Mouse (Mus musculus): Measurements from ENCODE around the gene Gnpat. TPM values are rescaled to one million over a fixed set of nuclear protein-coding genes. Genes with fewer than 3 reads are reported as not detected.

Gnpat gene
- polyA plus RNA-seq, 1 experiment from 2014 or later = 74.1 TPM

DNA sequence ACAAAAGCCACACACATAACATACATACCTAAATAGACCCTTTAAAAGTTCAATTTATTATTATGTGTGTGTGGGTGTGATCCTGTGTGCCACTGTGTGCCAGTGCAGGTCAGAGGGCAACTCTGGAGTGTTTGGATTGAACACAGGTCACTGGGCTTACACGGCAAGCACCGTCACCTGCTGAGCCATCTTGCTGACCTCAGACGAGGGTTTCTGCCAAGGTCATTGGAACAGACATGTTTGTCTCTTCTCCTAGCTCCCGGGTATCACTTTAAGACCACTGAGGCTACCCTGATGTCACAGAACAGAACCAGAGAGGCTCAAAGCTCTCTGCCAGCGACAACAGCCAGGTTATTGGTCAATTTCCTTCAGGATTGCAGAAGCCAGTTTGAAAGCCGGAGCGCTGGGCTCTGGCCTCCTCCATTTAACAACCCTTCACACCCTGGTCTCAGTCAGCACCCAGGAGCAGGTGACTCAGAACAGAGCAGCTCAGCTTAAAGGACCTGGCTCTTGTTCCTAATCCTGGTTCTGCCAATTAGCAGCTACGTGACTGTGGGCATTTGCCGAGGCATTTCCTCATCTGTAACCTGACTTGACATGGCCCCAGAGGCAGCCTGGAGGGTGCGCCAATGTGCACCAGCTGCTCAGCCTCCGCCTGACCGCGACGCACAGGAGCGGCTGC lies 61.3 kb downstream of the Gnpat start:
- H3K27ac ChIP-seq (ENCODE audit: low read length) = no peak overlapping the region
- H3K4me2 ChIP-seq (ENCODE audit: low read length) = no peak overlapping the region
- no peak overlapping the region for H3K4me3 ChIP-seq (ENCODE audit: low read depth, low read length)
- no peak overlapping the region for H3K9ac ChIP-seq (ENCODE audit: low read depth, low read length)
- H3K9me3 ChIP-seq (replicated peaks; ENCODE audit: control insufficient read depth, low read length, poor library complexity, severe bottlenecking) = no peaks in the 10 kb centered on the region
- ATAC-seq = no peak
- no peaks in the 10 kb centered on the region for H3K36me3 ChIP-seq (ENCODE audit: control insufficient read depth, insufficient read depth, low read length)
- H3K4me1 ChIP-seq (ENCODE audit: control insufficient read depth, insufficient read depth, low read length) = peaks cover 2% of the 10 kb centered on the region; the same call in 1 of the 2 replicates
- no peaks in the 10 kb centered on the region for H3K27me3 ChIP-seq (ENCODE audit: control insufficient read depth, insufficient read depth, low read depth, low read length)
- WGBS = 79% methylated on average over 15 of the region's 15 CpGs

DNA sequence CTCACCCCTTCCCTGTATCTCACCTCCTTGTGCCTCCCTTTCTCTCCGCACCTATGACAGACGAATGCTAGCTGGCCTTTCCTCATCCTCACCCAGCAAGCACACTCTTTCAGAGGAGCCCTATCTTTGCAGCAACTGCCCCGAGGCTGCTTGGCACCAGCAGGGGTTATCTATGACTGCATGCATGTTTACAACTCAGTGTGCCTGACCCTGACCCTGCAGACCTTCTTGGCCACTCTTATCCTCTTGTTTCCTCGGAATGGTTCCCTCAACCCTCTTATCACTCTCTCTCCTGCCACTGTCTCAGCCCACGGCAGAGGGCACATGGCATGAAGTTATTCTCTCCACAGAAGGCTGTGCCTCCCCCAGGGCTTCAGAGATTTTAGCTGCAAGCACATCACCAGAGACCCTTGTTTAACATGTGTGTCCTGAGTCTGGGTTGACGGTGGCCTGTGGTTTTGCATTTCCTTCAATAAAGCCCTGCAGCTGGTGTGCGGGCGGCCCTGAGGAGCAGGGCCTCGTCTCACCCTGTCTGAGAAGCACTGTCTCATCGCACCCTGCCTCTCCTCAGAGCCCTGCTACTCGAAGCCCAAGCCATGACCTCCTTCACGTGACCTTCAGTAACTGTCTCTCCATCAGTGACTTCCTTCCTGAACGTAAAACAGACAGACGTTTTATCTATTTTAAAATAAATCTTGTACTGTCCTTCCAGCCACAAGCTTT lies 62.9 kb downstream of the Gnpat start:
- no peak for ATAC-seq
- peaks cover 2% of the 10 kb centered on the region; the same call in 1 of the 2 replicates for H3K4me1 ChIP-seq (ENCODE audit: control insufficient read depth, insufficient read depth, low read length)
- H3K27me3 ChIP-seq (ENCODE audit: control insufficient read depth, insufficient read depth, low read depth, low read length) = no peaks in the 10 kb centered on the region
- no peak overlapping the region for H3K9ac ChIP-seq (ENCODE audit: low read depth, low read length)
- no peaks in the 10 kb centered on the region for H3K36me3 ChIP-seq (ENCODE audit: control insufficient read depth, insufficient read depth, low read length)
- no peaks in the 10 kb centered on the region for H3K9me3 ChIP-seq (replicated peaks; ENCODE audit: control insufficient read depth, low read length, poor library complexity, severe bottlenecking)
- H3K4me3 ChIP-seq (ENCODE audit: low read depth, low read length) = no peak overlapping the region
- no peak overlapping the region for H3K4me2 ChIP-seq (ENCODE audit: low read length)
- WGBS = 87% methylated on average over 14 of the region's 14 CpGs
- no peak overlapping the region for H3K27ac ChIP-seq (ENCODE audit: low read length)

- ATAC-seq = no peak
- 80% methylated on average over 10 of the region's 10 CpGs for WGBS
- no peak overlapping the region for H3K27ac ChIP-seq (ENCODE audit: low read length)
- H3K4me3 ChIP-seq (ENCODE audit: low read depth, low read length) = no peak overlapping the region
- no peak overlapping the region for H3K4me2 ChIP-seq (ENCODE audit: low read length)
- H3K9me3 ChIP-seq (replicated peaks; ENCODE audit: control insufficient read depth, low read length, poor library complexity, severe bottlenecking) = no peaks in the 10 kb centered on the region
- no peaks in the 10 kb centered on the region for H3K36me3 ChIP-seq (ENCODE audit: control insufficient read depth, insufficient read depth, low read length)
- no peak overlapping the region for H3K9ac ChIP-seq (ENCODE audit: low read depth, low read length)
- peaks cover 2% of the 10 kb centered on the region; the same call in 1 of the 2 replicates for H3K4me1 ChIP-seq (ENCODE audit: control insufficient read depth, insufficient read depth, low read length)
- H3K27me3 ChIP-seq (ENCODE audit: control insufficient read depth, insufficient read depth, low read depth, low read length) = no peaks in the 10 kb centered on the region
Observed at GRCm38 (mm10) chr8:124926351-124926771, 63.5 kb downstream of the Gnpat start.

GRCm38 (mm10) chr8:124929006-124929405 lies 66.2 kb downstream of the Gnpat start:
- 90% methylated on average over 11 of the region's 11 CpGs for WGBS
- no peak overlapping the region for H3K9ac ChIP-seq (ENCODE audit: low read depth, low read length)
- H3K4me2 ChIP-seq (ENCODE audit: low read length) = no peak overlapping the region
- H3K27me3 ChIP-seq (ENCODE audit: control insufficient read depth, insufficient read depth, low read depth, low read length) = no peaks in the 10 kb centered on the region
- H3K4me1 ChIP-seq (ENCODE audit: control insufficient read depth, insufficient read depth, low read length) = no peaks in the 10 kb centered on the region
- H3K27ac ChIP-seq (ENCODE audit: low read length) = no peak overlapping the region
- no peaks in the 10 kb centered on the region for H3K36me3 ChIP-seq (ENCODE audit: control insufficient read depth, insufficient read depth, low read length)
- no peak for ATAC-seq
- no peaks in the 10 kb centered on the region for H3K9me3 ChIP-seq (replicated peaks; ENCODE audit: control insufficient read depth, low read length, poor library complexity, severe bottlenecking)
- H3K4me3 ChIP-seq (ENCODE audit: low read depth, low read length) = no peak overlapping the region

- Histone ChIP-seq H3K9ac (ENCODE audit: low read depth, low read length) (no peak overlapping the region), H3K27ac (ENCODE audit: low read length) (no peak overlapping the region), H3K9me3 (replicated peaks; ENCODE audit: control insufficient read depth, low read length, poor library complexity, severe bottlenecking) (no peaks in the 10 kb centered on the region), H3K27me3 (ENCODE audit: control insufficient read depth, insufficient read depth, low read depth, low read length) (no peaks in the 10 kb centered on the region), H3K4me2 (ENCODE audit: low read length) (no peak overlapping the region), H3K36me3 (ENCODE audit: control insufficient read depth, insufficient read depth, low read length) (no peaks in the 10 kb centered on the region), H3K4me1 (ENCODE audit: control insufficient read depth, insufficient read depth, low read length) (no peaks in the 10 kb centered on the region), H3K4me3 (ENCODE audit: low read depth, low read length) (no peak overlapping the region)
- no peak for ATAC-seq
- 95% methylated on average over 13 of the region's 13 CpGs for WGBS
Observed at GRCm38 (mm10) chr8:124930086-124930485, 67.3 kb downstream of the Gnpat start.

- Histone ChIP-seq H3K36me3 (ENCODE audit: control insufficient read depth, insufficient read depth, low read length) (no peaks in the 10 kb centered on the region), H3K4me2 (ENCODE audit: low read length) (no peak overlapping the region), H3K9ac (ENCODE audit: low read depth, low read length) (no peak overlapping the region), H3K4me3 (ENCODE audit: low read depth, low read length) (no peak overlapping the region), H3K27ac (ENCODE audit: low read length) (no peak overlapping the region), H3K9me3 (replicated peaks; ENCODE audit: control insufficient read depth, low read length, poor library complexity, severe bottlenecking) (no peaks in the 10 kb centered on the region), H3K4me1 (ENCODE audit: control insufficient read depth, insufficient read depth, low read length) (no peaks in the 10 kb centered on the region), H3K27me3 (ENCODE audit: control insufficient read depth, insufficient read depth, low read depth, low read length) (no peaks in the 10 kb centered on the region)
- ATAC-seq = no peak
- WGBS = 83% methylated on average over 4 of the region's 4 CpGs
Observed at GRCm38 (mm10) chr8:124930649-124931048, 67.8 kb downstream of the Gnpat start.

DNA sequence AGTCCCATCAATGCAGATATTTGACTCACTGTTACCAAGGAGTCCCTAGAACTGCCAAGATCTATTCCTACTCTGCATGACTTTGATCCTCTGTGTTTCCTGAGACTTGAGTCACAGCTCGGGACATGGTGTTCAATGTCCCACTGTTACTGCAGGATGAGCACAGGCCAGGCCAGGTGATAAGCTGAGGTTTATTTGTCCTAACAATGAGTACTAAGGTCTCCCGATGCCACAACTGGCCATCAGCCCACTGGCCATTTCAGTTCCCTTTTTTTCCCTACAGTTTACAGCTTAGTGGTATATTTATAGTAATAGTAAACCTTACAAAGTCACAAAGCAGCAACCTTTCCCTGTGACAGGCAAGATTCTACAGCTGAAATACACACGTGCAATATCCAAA lies 69.6 kb downstream of the Gnpat start:
- WGBS = 85% methylated on average over 3 of the region's 3 CpGs

DNA sequence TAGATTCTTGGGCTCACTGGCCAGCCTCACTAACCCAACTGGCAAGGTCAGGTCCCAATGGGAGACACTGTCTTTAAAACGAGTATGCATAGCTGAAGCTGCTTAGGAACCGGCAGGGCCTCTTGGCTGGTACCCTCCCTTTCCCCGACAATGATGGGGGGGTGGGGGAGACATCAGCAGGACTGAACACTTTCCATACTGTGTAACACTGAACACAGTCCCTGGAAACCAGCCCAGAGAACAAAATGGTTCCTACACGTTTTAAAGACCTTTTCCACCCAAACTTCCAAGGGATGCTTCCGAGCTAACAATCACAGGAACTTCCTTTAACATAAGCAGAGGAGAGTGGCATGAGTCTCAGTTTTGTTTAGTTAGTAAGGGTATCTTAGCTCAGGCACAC lies 72.3 kb downstream of the Gnpat start:
- peaks cover 4% of the 10 kb centered on the region; the same call in 1 of the 2 replicates for H3K36me3 ChIP-seq (ENCODE audit: control insufficient read depth, insufficient read depth, low read length)
- no peaks in the 10 kb centered on the region for H3K27me3 ChIP-seq (ENCODE audit: control insufficient read depth, insufficient read depth, low read depth, low read length)
- H3K4me1 ChIP-seq (ENCODE audit: control insufficient read depth, insufficient read depth, low read length) = no peaks in the 10 kb centered on the region
- ATAC-seq = no peak
- H3K4me3 ChIP-seq (ENCODE audit: low read depth, low read length) = no peak overlapping the region
- H3K9ac ChIP-seq (ENCODE audit: low read depth, low read length) = no peak overlapping the region
- H3K9me3 ChIP-seq (replicated peaks; ENCODE audit: control insufficient read depth, low read length, poor library complexity, severe bottlenecking) = no peaks in the 10 kb centered on the region
- 82% methylated on average over 5 of the region's 5 CpGs for WGBS
- H3K4me2 ChIP-seq (ENCODE audit: low read length) = no peak overlapping the region
- no peak overlapping the region for H3K27ac ChIP-seq (ENCODE audit: low read length)

More for the DNA sequence above, 69.6 kb downstream of the Gnpat start:
- Histone ChIP-seq H3K27me3 (ENCODE audit: control insufficient read depth, insufficient read depth, low read depth, low read length) (no peaks in the 10 kb centered on the region), H3K9ac (ENCODE audit: low read depth, low read length) (no peak overlapping the region), H3K4me1 (ENCODE audit: control insufficient read depth, insufficient read depth, low read length) (no peaks in the 10 kb centered on the region), H3K9me3 (replicated peaks; ENCODE audit: control insufficient read depth, low read length, poor library complexity, severe bottlenecking) (no peaks in the 10 kb centered on the region), H3K27ac (ENCODE audit: low read length) (no peak overlapping the region), H3K4me2 (ENCODE audit: low read length) (no peak overlapping the region), H3K4me3 (ENCODE audit: low read depth, low read length) (no peak overlapping the region), H3K36me3 (ENCODE audit: control insufficient read depth, insufficient read depth, low read length) (no peaks in the 10 kb centered on the region)
- ATAC-seq = no peak

- H3K27ac ChIP-seq (ENCODE audit: low read length) = no peak overlapping the region
- ATAC-seq = no peak
- H3K4me3 ChIP-seq (ENCODE audit: low read depth, low read length) = no peak overlapping the region
- WGBS = 95% methylated on average over 10 of the region's 10 CpGs
- no peak overlapping the region for H3K9ac ChIP-seq (ENCODE audit: low read depth, low read length)
- peaks cover 4% of the 10 kb centered on the region; the same call in 1 of the 2 replicates for H3K36me3 ChIP-seq (ENCODE audit: control insufficient read depth, insufficient read depth, low read length)
- H3K4me2 ChIP-seq (ENCODE audit: low read length) = no peak overlapping the region
- H3K4me1 ChIP-seq (ENCODE audit: control insufficient read depth, insufficient read depth, low read length) = no peaks in the 10 kb centered on the region
- no peaks in the 10 kb centered on the region for H3K27me3 ChIP-seq (ENCODE audit: control insufficient read depth, insufficient read depth, low read depth, low read length)
- H3K9me3 ChIP-seq (replicated peaks; ENCODE audit: control insufficient read depth, low read length, poor library complexity, severe bottlenecking) = no peaks in the 10 kb centered on the region
Observed at GRCm38 (mm10) chr8:124936699-124937098, 73.9 kb downstream of the Gnpat start.

Measured in midbrain, embryonic 16.5 days (tissue).